Mouse (Mus musculus) ovary, postnatal 36 days (tissue): ENCODE results near the gene Aldh3a1.
"Not testable (repeated sequence)": the region's sequence is repeated elsewhere in the genome, so short reads cannot be mapped to it uniquely, and the experiment has no call there.

Source experiments
- DNase-seq: peaks from one replicate; pipeline ENCODE4 v3.0.0; 2022; ENCODE audit warnings: low spot score, mixed read lengths

Gene Aldh3a1

GRCm38 (mm10) chr11:61207487-61208246, at the start of gene Aldh3a1:
Gene Aldh3a1, plus strand, starts transcription at chr11:61207537.
- no peak for DNase-seq

GRCm38 (mm10) chr11:61158141-61158540, 49.2 kb upstream of the Aldh3a1 start:
- no peak for DNase-seq

GRCm38 (mm10) chr11:61159796-61160732, 47.3 kb upstream of the Aldh3a1 start:
- DNase-seq, result no peak

GRCm38 (mm10) chr11:61161121-61161520, 46.2 kb upstream of the Aldh3a1 start:
- no peak for DNase-seq

GRCm38 (mm10) chr11:61162776-61163175, 44.6 kb upstream of the Aldh3a1 start:
- no peak for DNase-seq

- no peak for DNase-seq
Observed at GRCm38 (mm10) chr11:61163341-61163740, 44.0 kb upstream of the Aldh3a1 start.

- no peak for DNase-seq
Observed at GRCm38 (mm10) chr11:61164366-61164765, 43.0 kb upstream of the Aldh3a1 start.

- DNase-seq, result no peak
Observed at GRCm38 (mm10) chr11:61164881-61165280, 42.5 kb upstream of the Aldh3a1 start.

GRCm38 (mm10) chr11:61170184-61170583, 37.2 kb upstream of the Aldh3a1 start:
- DNase-seq, result no peak

GRCm38 (mm10) chr11:61173477-61173876, 33.9 kb upstream of the Aldh3a1 start:
- not testable (repeated sequence) for DNase-seq

- peak; percentile 77 for DNase-seq
Observed at GRCm38 (mm10) chr11:61174291-61174820, 33.0 kb upstream of the Aldh3a1 start.

GRCm38 (mm10) chr11:61174821-61175658, 32.3 kb upstream of the Aldh3a1 start, which contains the start of gene Usp22:
Gene Usp22, minus strand, starts transcription at chr11:61175055.
- DNase-seq, result peak; percentile 98

- no peak for DNase-seq
Observed at GRCm38 (mm10) chr11:61175778-61176177, 31.6 kb upstream of the Aldh3a1 start.

- DNase-seq, result no peak
Observed at GRCm38 (mm10) chr11:61176321-61176720, 31.0 kb upstream of the Aldh3a1 start.

- no peak for DNase-seq
Observed at GRCm38 (mm10) chr11:61180361-61180760, 27.0 kb upstream of the Aldh3a1 start.

GRCm38 (mm10) chr11:61181624-61182023, 25.7 kb upstream of the Aldh3a1 start:
- DNase-seq, result no peak

GRCm38 (mm10) chr11:61183820-61184219, 23.5 kb upstream of the Aldh3a1 start:
- no peak for DNase-seq

- DNase-seq, result no peak
Observed at GRCm38 (mm10) chr11:61190776-61191175, 16.6 kb upstream of the Aldh3a1 start.

GRCm38 (mm10) chr11:61192123-61192522, 15.2 kb upstream of the Aldh3a1 start:
- DNase-seq, result not testable (repeated sequence)

GRCm38 (mm10) chr11:61192779-61193178, 14.6 kb upstream of the Aldh3a1 start:
- DNase-seq, result no peak

- DNase-seq, result peak; percentile 75
Observed at GRCm38 (mm10) chr11:61193392-61193791, 13.9 kb upstream of the Aldh3a1 start.
